Mouse (Mus musculus) hindbrain, embryonic 14.5 days (tissue): Measurements from ENCODE around the gene Lrrfip2. TPM values are rescaled to one million over a fixed set of nuclear protein-coding genes. Genes with fewer than 3 reads are reported as not detected.

Experiments used
- ATAC-seq: fragments of 200-750 bp; cut with Nextera tagmentation; 2 replicates; pipeline ENCODE4 v1.8.0; 2017; ENCODE audit warnings: moderate number of reproducible peaks, mild to moderate bottlenecking, moderate TSS enrichment, moderate library complexity; ENCODE audit not compliant: low FRiP score
- DNase-seq: peaks from one replicate; pipeline ENCODE4 v3.0.0-alpha.2; 2015; ENCODE audit warnings: low spot score
- H3K27ac ChIP-seq: fragments of 300-500 bp; sonication (generic); 2 replicates; pipeline ENCODE4 v1.5.1; 2014; ENCODE audit warnings: mild to moderate bottlenecking, moderate library complexity
- H3K27me3 ChIP-seq: fragments of 300-500 bp; sonication (generic); 2 replicates; pipeline ENCODE4 v1.6.1; 2014; ENCODE audit warnings: mild to moderate bottlenecking, low read length, mixed read lengths; ENCODE audit not compliant: control insufficient read depth, insufficient read depth
- H3K36me3 ChIP-seq: fragments of 300-500 bp; sonication (generic); replicated peaks from 2 replicates; pipeline ENCODE4 v1.6.1; 2014; ENCODE audit not compliant: control insufficient read depth, insufficient read depth
- H3K4me1 ChIP-seq: fragments of 300-500 bp; sonication (generic); replicated peaks from 2 replicates; pipeline ENCODE4 v1.6.1; 2014; ENCODE audit warnings: antibody characterized with exemption, low read length, mixed read lengths; ENCODE audit not compliant: control insufficient read depth, insufficient read depth
- H3K4me2 ChIP-seq: fragments of 300-500 bp; sonication (generic); replicated peaks from 2 replicates; pipeline ENCODE4 v1.6.1; 2014; ENCODE audit warnings: mild to moderate bottlenecking, moderate library complexity
- H3K4me3 ChIP-seq: fragments of 300-500 bp; sonication (generic); replicated peaks from 2 replicates; pipeline ENCODE4 v1.5.1; 2014; ENCODE audit warnings: mild to moderate bottlenecking, low read length
- H3K9ac ChIP-seq: fragments of 300-500 bp; sonication (generic); 2 replicates; pipeline ENCODE4 v1.6.1; 2014
- H3K9me3 ChIP-seq: fragments of 300-500 bp; sonication (generic); 2 replicates; pipeline ENCODE4 v1.6.1; 2016; ENCODE audit warnings: low read length; ENCODE audit not compliant: control insufficient read depth
- WGBS: fragments of 180-500 bp; shearing (Covaris S2); extraction: QIAGEN DNeasy Blood & Tissue Kit; methylation state at CpG from one replicate; pipeline ENCODE4 v1.1.7; 2014; 5-methylcytosine and 5-hydroxymethylcytosine counted together
- polyA plus RNA-seq: library from polyadenylated mRNA; unstranded; fragments of >200 nt; fragmentation: Nextera tagmentation; extraction: Ambion mirVana; gene quantifications from 2 replicates; pipeline ENCODE4 v1.2.1, GENCODE M21; 2014

Lrrfip2 gene
- polyA plus RNA-seq, 1 experiment from 2014 or later: 40.5 TPM

DNA sequence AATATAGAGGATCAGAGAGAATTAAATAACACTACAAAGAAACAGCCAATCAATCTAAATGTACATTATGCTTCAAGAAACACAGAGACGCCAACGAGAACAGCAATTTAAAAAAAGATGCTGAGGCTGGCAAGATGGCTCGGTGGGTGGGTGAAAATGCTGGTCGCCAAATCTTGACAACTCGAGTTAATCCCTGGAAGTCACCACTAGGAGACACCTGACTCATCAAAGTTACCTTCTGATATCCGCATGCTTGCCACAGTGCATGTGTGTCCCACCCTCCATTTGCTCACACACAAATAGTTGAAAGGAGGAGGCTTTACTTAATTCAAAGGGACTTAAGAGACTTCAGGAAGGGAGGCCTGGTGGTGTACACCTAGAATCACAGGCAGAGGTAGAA, 128.2 kb downstream of the Lrrfip2 start:
- DNase-seq: no peak
- Histone ChIP-seq H3K4me1 (no peaks in the 10 kb centered on the region), H3K27me3 (no peaks in the 10 kb centered on the region), H3K4me3 (no peak overlapping the region), H3K4me2 (no peak overlapping the region), H3K27ac (no peak overlapping the region), H3K9ac (no peak overlapping the region), H3K9me3 (no peaks in the 10 kb centered on the region), H3K36me3 (peaks cover 55% of the 10 kb centered on the region)
- WGBS: 83% methylated on average over 6 of the region's 6 CpGs
- ATAC-seq: no peak

GRCm38 (mm10) chr9:111247682-111248246, 130.4 kb downstream of the Lrrfip2 start:
- no peaks in the 10 kb centered on the region for H3K9me3 ChIP-seq
- no peak overlapping the region for H3K4me3 ChIP-seq
- no peak overlapping the region for H3K9ac ChIP-seq
- no peak overlapping the region for H3K27ac ChIP-seq
- H3K4me1 ChIP-seq: no peaks in the 10 kb centered on the region
- H3K36me3 ChIP-seq: peaks cover 62% of the 10 kb centered on the region
- WGBS: 90% methylated on average over 3 of the region's 3 CpGs
- ATAC-seq (no peak), DNase-seq (no peak)
- no peak overlapping the region for H3K4me2 ChIP-seq
- H3K27me3 ChIP-seq: no peaks in the 10 kb centered on the region

- Histone ChIP-seq H3K9ac (no peak overlapping the region), H3K4me1 (no peaks in the 10 kb centered on the region), H3K36me3 (peaks cover 79% of the 10 kb centered on the region), H3K9me3 (no peaks in the 10 kb centered on the region), H3K4me2 (no peak overlapping the region), H3K27ac (no peak overlapping the region), H3K4me3 (no peak overlapping the region), H3K27me3 (no peaks in the 10 kb centered on the region)
- ATAC-seq: no peak
- WGBS: 75% methylated on average over 7 of the region's 7 CpGs
- DNase-seq: no peak
Measured at GRCm38 (mm10) chr9:111252161-111252869, 134.9 kb downstream of the Lrrfip2 start.

DNA sequence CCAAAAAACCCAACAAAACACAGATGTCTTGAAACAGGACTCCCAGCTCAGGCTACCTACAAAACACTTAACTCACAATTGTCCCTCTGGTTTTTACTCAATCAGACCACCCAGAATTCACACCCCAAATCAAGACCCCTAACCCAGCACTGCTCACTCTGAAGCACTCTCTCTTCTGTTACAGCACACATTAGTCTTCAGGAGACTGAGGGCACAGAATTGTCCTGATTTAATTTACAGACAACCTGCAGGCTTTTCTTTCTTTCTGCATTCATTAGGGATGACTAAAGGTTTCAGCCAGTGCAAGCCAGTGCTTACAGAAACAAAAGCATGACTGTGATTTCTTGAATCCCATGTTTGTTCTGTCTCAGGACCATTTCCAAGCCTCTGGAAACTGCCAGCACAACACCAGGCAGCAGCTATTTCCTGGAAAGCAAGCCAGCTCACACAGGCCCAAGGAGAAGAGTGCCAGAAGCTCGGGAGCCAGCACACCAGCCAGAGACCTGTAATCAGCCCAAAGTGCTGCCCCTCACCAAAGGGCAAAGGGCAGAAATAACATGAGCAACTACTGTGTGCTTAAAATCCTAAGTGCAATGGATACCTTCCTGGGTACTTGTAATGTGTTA, 143.1 kb downstream of the Lrrfip2 start:
- H3K4me2 ChIP-seq: no peak overlapping the region
- no peak overlapping the region for H3K9ac ChIP-seq
- no peaks in the 10 kb centered on the region for H3K9me3 ChIP-seq
- peaks cover 61% of the 10 kb centered on the region for H3K36me3 ChIP-seq
- no peaks in the 10 kb centered on the region for H3K27me3 ChIP-seq
- H3K4me1 ChIP-seq: no peaks in the 10 kb centered on the region
- 54% methylated on average over 1 of the region's 1 CpGs for WGBS
- H3K27ac ChIP-seq: no peak overlapping the region
- H3K4me3 ChIP-seq: no peak overlapping the region
- DNase-seq (no peak), ATAC-seq (peak; percentile 46; the same call in 1 of the 2 replicates)

DNA sequence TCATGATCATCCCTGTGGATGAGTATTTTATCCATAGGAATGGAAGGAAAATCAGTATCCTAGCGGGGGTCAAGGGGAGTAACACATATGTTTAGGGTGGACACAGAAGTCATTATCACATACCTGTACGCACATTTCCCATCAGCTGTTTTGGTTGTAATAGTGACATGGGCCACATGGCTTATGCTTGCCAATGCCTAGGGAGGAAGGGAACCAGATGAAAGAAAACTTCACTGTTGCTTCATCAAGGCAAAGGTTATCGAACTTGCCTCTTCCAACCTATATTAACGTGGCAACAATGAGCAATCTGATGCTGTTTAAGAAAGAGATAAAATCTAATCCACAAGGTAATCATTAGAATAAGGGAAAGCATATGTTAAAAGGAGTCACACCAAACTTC, 144.0 kb downstream of the Lrrfip2 start:
- H3K4me1 ChIP-seq: no peaks in the 10 kb centered on the region
- no peak overlapping the region for H3K4me2 ChIP-seq
- ATAC-seq (no peak), DNase-seq (no peak)
- H3K9ac ChIP-seq: no peak overlapping the region
- no peaks in the 10 kb centered on the region for H3K9me3 ChIP-seq
- 96% methylated on average over 4 of the region's 4 CpGs for WGBS
- peaks cover 57% of the 10 kb centered on the region for H3K36me3 ChIP-seq
- no peak overlapping the region for H3K4me3 ChIP-seq
- H3K27ac ChIP-seq: no peak overlapping the region
- no peaks in the 10 kb centered on the region for H3K27me3 ChIP-seq

DNA sequence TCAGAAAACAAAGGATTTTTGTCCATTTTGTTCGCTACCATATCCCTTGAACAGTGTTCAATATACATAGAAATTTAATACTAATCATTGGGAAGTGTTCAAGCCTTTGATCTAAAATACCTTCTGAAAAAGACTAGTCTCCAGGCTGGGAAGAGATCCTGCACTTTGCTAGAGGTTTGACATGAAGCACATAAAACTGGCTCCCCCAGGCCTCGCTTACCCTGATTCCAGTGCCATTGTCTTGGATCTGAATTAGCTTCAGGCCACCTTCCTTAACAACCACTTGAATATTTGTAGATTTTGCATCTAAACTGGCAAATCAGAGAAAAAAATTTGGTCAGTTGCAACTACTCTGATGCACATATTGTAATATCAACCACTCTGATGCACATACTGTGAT, 150.6 kb downstream of the Lrrfip2 start:
- no peak for DNase-seq
- Histone ChIP-seq H3K4me3 (no peak overlapping the region), H3K4me2 (no peak overlapping the region), H3K9me3 (no peaks in the 10 kb centered on the region), H3K9ac (no peak overlapping the region), H3K27me3 (no peaks in the 10 kb centered on the region), H3K4me1 (peaks cover 13% of the 10 kb centered on the region), H3K27ac (no peak overlapping the region), H3K36me3 (peaks cover 28% of the 10 kb centered on the region)
- no peak for ATAC-seq
- 98% methylated on average over 2 of the region's 2 CpGs for WGBS

DNA sequence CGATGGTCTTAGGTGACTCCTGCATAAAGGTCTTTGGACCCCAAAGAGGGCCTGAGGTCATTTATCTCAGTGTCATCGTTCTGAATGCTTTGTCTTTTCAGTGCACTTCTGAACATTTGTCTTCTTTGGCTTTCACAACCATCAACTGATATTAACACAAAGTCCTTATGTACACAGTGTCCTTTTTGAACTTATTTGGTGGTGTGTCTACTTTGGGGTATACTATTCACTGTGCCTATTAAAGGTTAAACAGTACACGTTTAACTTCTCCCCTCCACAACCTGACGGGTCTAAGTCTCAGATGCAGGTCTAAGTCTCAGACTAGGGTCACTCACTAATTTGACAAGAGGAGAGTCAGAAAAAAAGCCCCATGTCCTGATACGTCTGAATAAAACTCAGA, 153.2 kb downstream of the Lrrfip2 start:
- WGBS: 12% methylated on average over 5 of the region's 5 CpGs
- peak overlapping the region; percentile 59 for H3K4me2 ChIP-seq
- H3K27me3 ChIP-seq: no peaks in the 10 kb centered on the region
- peak overlapping the region; percentile 61 for H3K9ac ChIP-seq
- peak overlapping the region; percentile 91 for H3K27ac ChIP-seq
- H3K4me1 ChIP-seq: peaks cover 38% of the 10 kb centered on the region
- peak overlapping the region; percentile 83 for H3K4me3 ChIP-seq
- no peaks in the 10 kb centered on the region for H3K9me3 ChIP-seq
- H3K36me3 ChIP-seq: peaks cover 24% of the 10 kb centered on the region
- DNase-seq: no peak
- no peak for ATAC-seq

- peaks cover 42% of the 10 kb centered on the region for H3K4me1 ChIP-seq
- H3K27ac ChIP-seq: peak overlapping the region; percentile 91
- peaks cover 26% of the 10 kb centered on the region for H3K36me3 ChIP-seq
- 0% methylated on average over 32 of the region's 32 CpGs for WGBS
- H3K9ac ChIP-seq: peak overlapping the region; percentile 61
- peak overlapping the region; percentile 59 for H3K4me2 ChIP-seq
- DNase-seq (peak; percentile 70), ATAC-seq (peak; percentile 79)
- peak overlapping the region; percentile 83 for H3K4me3 ChIP-seq
- H3K9me3 ChIP-seq: no peaks in the 10 kb centered on the region
- H3K27me3 ChIP-seq: no peaks in the 10 kb centered on the region
Measured at GRCm38 (mm10) chr9:111271056-111271433, 153.7 kb downstream of the Lrrfip2 start.

- H3K36me3 ChIP-seq: peaks cover 26% of the 10 kb centered on the region
- peak within 1 kb of the TSS; percentile 91 for H3K9ac ChIP-seq
- peak; percentile 100 for ATAC-seq
- no peaks in the 10 kb centered on the region for H3K9me3 ChIP-seq
- peak within 1 kb of the TSS; percentile 83 for H3K4me3 ChIP-seq
- peak within 1 kb of the TSS; percentile 96 for H3K27ac ChIP-seq
- H3K27me3 ChIP-seq: no peaks in the 10 kb centered on the region
- peak within 1 kb of the TSS; percentile 87 for H3K4me2 ChIP-seq
- peaks cover 47% of the 10 kb centered on the region for H3K4me1 ChIP-seq
- WGBS: under 1% methylated on average over 64 of the region's 64 CpGs
- DNase-seq: peak; percentile 100
Measured at GRCm38 (mm10) chr9:111271434-111272160, 154.2 kb downstream of the Lrrfip2 start, which contains the start of the genes Mlh1 and Epm2aip1. Gene Mlh1 (minus strand): TSS chr9:111271791. Gene Epm2aip1 (plus strand): TSS chr9:111271929.
